Mouse (Mus musculus) lung, embryonic 14.5 days (tissue): Measurements from ENCODE around the gene Alb. TPM values are rescaled to one million over a fixed set of nuclear protein-coding genes. Genes with fewer than 3 reads are reported as not detected.

Experiments used
- ATAC-seq: fragments of 200-750 bp; cut with Nextera tagmentation; 2 replicates; pipeline ENCODE4 v1.8.0; 2017; ENCODE audit warnings: mild to moderate bottlenecking, moderate TSS enrichment, moderate library complexity; ENCODE audit not compliant: insufficient read depth
- DNase-seq: peaks from one replicate; pipeline ENCODE4 v3.0.0-alpha.2; 2015
- H3K27ac ChIP-seq: fragments of 300-500 bp; sonication (generic); 2 replicates; pipeline ENCODE4 v1.5.1; 2014; ENCODE audit warnings: low read depth, mild to moderate bottlenecking, moderate library complexity
- H3K27me3 ChIP-seq: fragments of 300-500 bp; sonication (generic); 2 replicates; pipeline ENCODE4 v1.6.1; 2014; ENCODE audit warnings: low read length, control low read depth; ENCODE audit not compliant: insufficient read depth
- H3K36me3 ChIP-seq: fragments of 300-500 bp; sonication (generic); 2 replicates; pipeline ENCODE4 v1.6.1; 2014; ENCODE audit warnings: control low read depth; ENCODE audit not compliant: insufficient read depth
- H3K4me1 ChIP-seq: fragments of 300-500 bp; sonication (generic); 2 replicates; pipeline ENCODE4 v1.6.1; 2014; ENCODE audit warnings: antibody characterized with exemption, control low read depth; ENCODE audit not compliant: insufficient read depth
- H3K4me2 ChIP-seq: fragments of 300-500 bp; sonication (generic); 2 replicates; pipeline ENCODE4 v1.6.1; 2014; ENCODE audit warnings: mild to moderate bottlenecking
- H3K4me3 ChIP-seq: fragments of 300-500 bp; sonication (generic); 2 replicates; pipeline ENCODE4 v1.5.1; 2014; ENCODE audit warnings: low read depth, low read length
- H3K9ac ChIP-seq: fragments of 300-500 bp; sonication (generic); 2 replicates; pipeline ENCODE4 v1.6.1; 2014
- H3K9me3 ChIP-seq: fragments of 300-500 bp; sonication (generic); 2 replicates; pipeline ENCODE4 v1.6.1; 2016; ENCODE audit warnings: low read depth, low read length, control low read depth
- CTCF ChIP-seq: IDR thresholded peaks from 2 replicates; pipeline ENCODE4 v1.5.1; 2016; ENCODE audit warnings: antibody characterized with exemption, low read depth
- WGBS: fragments of 180-500 bp; shearing (Covaris S2); extraction: QIAGEN DNeasy Blood & Tissue Kit; methylation state at CpG from one replicate; pipeline ENCODE4 v1.1.7; 2014; 5-methylcytosine and 5-hydroxymethylcytosine counted together
- polyA plus RNA-seq: library from polyadenylated mRNA; unstranded; fragments of >200 nt; fragmentation: Nextera tagmentation; extraction: Ambion mirVana; gene quantifications from 2 replicates; pipeline ENCODE4 v1.2.1, GENCODE M21; 2014

Gene Alb
- polyA plus RNA-seq, 1 experiment from 2014 or later = 1.7 TPM

DNA sequence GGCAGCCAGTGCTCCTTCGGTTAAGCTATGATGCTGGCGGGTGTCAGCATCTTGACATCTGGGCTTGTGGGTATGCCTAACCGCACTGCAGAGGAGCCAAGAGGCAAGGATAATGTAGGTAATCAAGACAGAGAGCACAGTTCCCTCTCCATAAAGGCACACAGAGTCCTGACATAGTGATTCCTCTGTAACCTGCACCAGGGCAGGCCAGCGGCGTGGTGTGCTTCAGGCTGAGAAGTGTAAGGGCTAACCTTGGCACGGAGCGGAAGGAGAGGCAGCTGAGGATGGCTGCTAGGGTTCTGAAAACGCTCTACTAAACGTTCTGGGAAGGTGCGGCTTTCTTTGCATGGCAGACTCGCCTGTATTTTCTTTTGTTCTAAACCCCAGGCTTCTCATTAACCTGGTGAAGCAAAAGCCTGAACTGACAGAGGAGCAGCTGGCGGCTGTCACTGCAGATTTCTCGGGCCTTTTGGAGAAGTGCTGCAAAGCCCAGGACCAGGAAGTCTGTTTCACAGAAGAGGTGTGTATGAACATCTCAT is 46.8 kb downstream of the Alb start:
- Histone ChIP-seq H3K9ac (no peak overlapping the region), H3K4me2 (no peak overlapping the region), H3K27me3 (no peaks in the 10 kb centered on the region), H3K4me3 (no peak overlapping the region), H3K4me1 (no peaks in the 10 kb centered on the region), H3K27ac (no peak overlapping the region), H3K9me3 (no peaks in the 10 kb centered on the region), H3K36me3 (no peaks in the 10 kb centered on the region)
- ATAC-seq = no peak
- no peak for TF ChIP-seq CTCF
- DNase-seq = no peak
- WGBS = 59% methylated on average over 13 of the region's 13 CpGs

DNA sequence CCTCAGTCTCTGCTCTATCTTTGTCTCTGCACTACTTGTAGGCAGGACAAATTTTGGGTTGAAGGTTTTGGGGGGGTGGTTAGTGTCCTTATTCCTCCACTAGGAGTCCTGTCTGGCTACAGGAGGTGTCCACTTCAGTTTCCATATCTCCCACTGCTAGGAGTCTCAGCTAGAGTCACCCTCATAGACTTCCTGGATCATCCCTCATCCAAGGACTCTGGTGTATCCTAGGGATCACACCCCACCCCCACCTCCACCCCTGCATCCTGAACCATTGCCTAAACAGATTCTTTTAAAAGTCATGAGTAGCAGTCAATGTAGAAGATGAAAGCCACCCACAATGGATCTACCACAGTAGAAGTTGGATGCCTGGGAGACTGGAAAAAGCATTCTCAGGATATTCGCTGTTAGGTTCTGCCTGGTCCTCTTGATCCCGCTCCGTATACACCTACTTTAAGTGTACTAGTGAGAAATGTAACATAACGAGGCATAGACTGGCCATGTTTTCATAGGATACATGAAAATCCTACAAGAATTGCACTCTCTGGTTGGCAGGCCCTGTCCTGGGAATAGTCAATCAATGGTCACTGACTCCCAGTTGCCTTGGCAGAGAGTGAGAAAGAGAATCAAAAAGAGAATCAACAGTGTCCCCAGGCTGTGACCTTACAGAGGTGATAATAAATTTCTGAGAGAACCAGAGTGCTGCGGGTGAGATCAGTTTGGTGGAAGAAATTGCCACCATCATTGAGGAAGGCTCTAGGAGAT is 49.3 kb downstream of the Alb start:
- Histone ChIP-seq H3K9me3 (no peaks in the 10 kb centered on the region), H3K4me3 (no peak overlapping the region), H3K36me3 (no peaks in the 10 kb centered on the region), H3K4me1 (no peaks in the 10 kb centered on the region), H3K27me3 (no peaks in the 10 kb centered on the region), H3K9ac (no peak overlapping the region), H3K27ac (no peak overlapping the region), H3K4me2 (no peak overlapping the region)
- WGBS = 90% methylated on average over 5 of the region's 5 CpGs
- TF ChIP-seq CTCF = no peak
- ATAC-seq (no peak), DNase-seq (no peak)

DNA sequence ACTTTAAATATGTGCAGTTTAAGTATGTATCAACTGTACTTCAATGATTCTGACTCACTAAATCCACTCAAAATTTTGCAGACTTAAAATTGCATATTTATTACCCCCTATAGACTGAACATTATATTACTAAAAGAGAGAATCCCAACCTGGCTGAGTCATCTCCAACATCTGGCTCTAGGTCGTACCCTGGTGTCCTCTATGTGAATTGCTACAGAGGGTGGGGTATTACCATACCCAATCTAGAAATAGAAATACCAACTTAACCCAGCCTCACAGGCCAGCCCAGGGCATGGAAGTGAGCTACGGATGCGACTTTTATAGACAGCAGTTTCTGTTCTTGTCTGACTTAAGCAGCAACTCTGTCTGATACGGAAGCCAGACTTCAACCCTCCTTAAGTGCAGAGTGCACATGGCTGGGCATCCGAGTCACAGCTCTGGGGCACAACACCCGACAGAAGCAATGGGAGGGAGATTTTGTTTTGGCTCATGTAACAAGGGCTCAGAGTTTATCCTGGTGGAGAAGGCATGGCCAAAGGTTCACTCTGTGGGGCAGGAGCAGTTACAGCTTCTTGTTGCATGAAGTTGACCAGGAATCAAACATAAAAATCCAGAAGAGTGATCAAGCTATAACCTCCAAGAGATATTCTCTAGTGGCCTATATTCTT is 51.7 kb downstream of the Alb start:
- Histone ChIP-seq H3K27ac (no peak overlapping the region), H3K27me3 (no peaks in the 10 kb centered on the region), H3K4me3 (no peak overlapping the region), H3K36me3 (no peaks in the 10 kb centered on the region), H3K4me2 (no peak overlapping the region), H3K9ac (no peak overlapping the region), H3K4me1 (no peaks in the 10 kb centered on the region), H3K9me3 (no peaks in the 10 kb centered on the region)
- TF ChIP-seq CTCF = no peak
- WGBS = 77% methylated on average over 6 of the region's 6 CpGs
- ATAC-seq = no peak
- no peak for DNase-seq

DNA sequence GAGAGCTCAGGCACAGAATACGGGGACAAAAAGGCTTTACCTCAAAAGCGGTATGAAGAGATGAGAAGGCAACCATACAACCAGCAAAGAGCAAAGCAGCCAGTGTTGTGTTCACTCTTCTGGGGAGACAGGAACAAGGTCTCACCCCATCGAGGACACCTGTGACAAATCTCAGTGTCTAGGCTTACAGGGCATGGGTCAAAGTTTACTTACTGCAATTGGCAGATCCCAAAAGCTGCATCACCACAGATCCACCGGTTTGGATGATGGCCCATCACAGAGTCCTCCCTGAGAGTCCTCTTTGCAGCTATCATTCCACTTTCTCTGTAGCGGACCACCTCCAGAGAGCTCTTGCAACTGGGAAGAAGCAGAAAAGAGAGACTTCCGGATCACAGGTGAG is 54.9 kb downstream of the Alb start:
- no peak for ATAC-seq
- no peaks in the 10 kb centered on the region for H3K36me3 ChIP-seq
- TF ChIP-seq CTCF = no peak
- no peak overlapping the region for H3K9ac ChIP-seq
- no peak for DNase-seq
- no peak overlapping the region for H3K27ac ChIP-seq
- WGBS = 81% methylated on average over 6 of the region's 6 CpGs
- no peaks in the 10 kb centered on the region for H3K27me3 ChIP-seq
- no peak overlapping the region for H3K4me3 ChIP-seq
- no peaks in the 10 kb centered on the region for H3K4me1 ChIP-seq
- no peak overlapping the region for H3K4me2 ChIP-seq
- H3K9me3 ChIP-seq = no peaks in the 10 kb centered on the region

DNA sequence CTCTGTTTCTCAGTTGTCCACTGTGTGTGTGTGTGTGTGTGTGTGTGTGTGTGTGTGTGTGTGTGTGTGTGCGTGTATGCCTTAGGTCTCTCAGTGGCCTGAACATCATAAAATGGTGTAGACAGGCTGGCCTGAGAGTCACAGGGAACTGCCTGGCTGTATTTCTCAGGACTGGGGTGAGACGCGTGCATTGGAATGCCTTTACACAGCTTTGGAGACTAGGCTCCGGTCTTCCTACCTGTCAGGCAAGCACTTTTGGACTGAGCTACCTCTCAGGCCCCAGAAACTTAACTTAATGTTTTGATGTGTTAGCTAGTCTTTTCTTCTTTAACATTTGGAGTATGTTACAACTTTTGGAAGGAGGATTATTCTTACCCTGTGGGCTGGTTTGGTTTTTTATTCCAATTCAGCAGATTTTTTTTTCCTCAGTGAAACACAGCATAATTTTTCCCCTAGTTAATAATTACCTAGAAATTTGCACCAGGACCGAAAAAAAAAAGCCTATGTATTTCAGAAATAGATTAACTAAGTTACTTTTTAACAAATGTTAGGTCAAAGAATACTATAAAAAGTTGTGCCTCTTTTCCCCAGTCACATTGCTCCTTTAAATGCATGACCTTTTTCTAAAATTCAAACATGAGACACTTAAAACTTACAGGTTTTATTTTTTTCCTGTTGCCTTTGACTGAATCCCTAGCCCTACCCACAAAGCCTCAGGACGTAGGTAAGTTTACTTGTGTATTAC is 57.8 kb downstream of the Alb start, which contains the start of gene Afm:
Afm (plus strand) TSS at position 577 of the 745 bp plus-strand sequence.
- Histone ChIP-seq H3K9ac (no peak within 1 kb of the TSS), H3K4me3 (no peak within 1 kb of the TSS), H3K27ac (no peak within 1 kb of the TSS), H3K36me3 (no peaks in the 10 kb centered on the region), H3K27me3 (no peaks in the 10 kb centered on the region), H3K4me1 (no peaks in the 10 kb centered on the region), H3K4me2 (no peak within 1 kb of the TSS), H3K9me3 (no peaks in the 10 kb centered on the region)
- ATAC-seq (no peak), DNase-seq (peak; percentile 5)
- TF ChIP-seq CTCF = no peak
- WGBS = 67% methylated on average over 6 of the region's 6 CpGs

Other genes with a start within 250 kb of the Alb start
- 33.8 and 39.9 TPM in 2 replicates for gene Cox18, start 236.9 kb upstream of the Alb start, polyA plus RNA-seq
- 31.3 and 32.9 TPM in 2 replicates for gene Ankrd17, start 94.3 kb upstream of the Alb start, polyA plus RNA-seq
- gene Gm9958, start 93.7 kb upstream of the Alb start, polyA plus RNA-seq = 5.8 and 6.6 TPM in 2 replicates
- 2.1 and 4.5 TPM in 2 replicates for gene Afp, start 29.8 kb downstream of the Alb start, polyA plus RNA-seq
- gene Afm, start 58.0 kb downstream of the Alb start, polyA plus RNA-seq = 0.12 TPM in 1 of 2 replicates, not detected in the other
- 0.14 and 0.30 TPM in 2 replicates for gene 5830473C10Rik, start 100.2 kb downstream of the Alb start, polyA plus RNA-seq
- gene Rassf6, start 179.8 kb downstream of the Alb start, polyA plus RNA-seq = 2.5 and 2.9 TPM in 2 replicates